Mouse (Mus musculus) liver, postnatal 0 days (tissue): ENCODE data around the gene Fbxw7.

Source experiments
- CTCF ChIP-seq: sonication (generic); IDR thresholded peaks from 2 replicates; pipeline ENCODE4 v1.5.1; 2016; ENCODE audit warnings: antibody characterized with exemption, low read depth
- EP300 ChIP-seq: IDR thresholded peaks from 2 replicates; pipeline ENCODE4 v1.6.1; 2016; ENCODE audit warnings: antibody characterized with exemption, low read depth, mild to moderate bottlenecking

- TF ChIP-seq CTCF (no peak), EP300 (no peak)
Observed at GRCm38 (mm10) chr3:84806206-84806605, 8.9 kb upstream of the Fbxw7 start.
